In genomic region chr2:119161247-119161646, GRCm38 (mm10) we compare ENCODE assay signal across 12 mouse cellular contexts. TPM values are rescaled to one million over a fixed set of nuclear protein-coding genes. Genes with fewer than 3 reads are reported as not detected.
DNase-seq lines count a peak whose midpoint lies in the region; ATAC-seq and TF ChIP-seq lines count a peak whose summit lies in the region.
"Had no signal": no experiment of that assay in that cellular context is flagged by ENCODE, and none has a peak within 500 bp of the region (broad histone marks: within the 10 kb centered on the region; RNA-seq: fewer than 3 reads in every experiment).

No protein-coding gene starts in this region.

- 25% methylated on average over 2 of the region's 2 CpGs for WGBS in hindbrain, embryonic 12.5 days
- 33% methylated on average over 2 of the region's 2 CpGs for WGBS in hindbrain, embryonic 16.5 days
- WGBS in heart, embryonic 12.5 days: 20% methylated on average over 2 of the region's 2 CpGs
- 57% methylated on average over 2 of the region's 2 CpGs for WGBS in limb, embryonic 14.5 days
- WGBS in liver, embryonic 11.5 days: 49% methylated on average over 2 of the region's 2 CpGs

- peak overlapping the region; percentile 33; the same call in 1 of the 2 replicates for H3K9ac ChIP-seq in hindbrain, embryonic 12.5 days
- H3K9ac ChIP-seq in hindbrain, embryonic 16.5 days (ENCODE audit: low read depth, low read length): no peak overlapping the region
- peak overlapping the region; percentile 37; the same call in 1 of the 2 replicates for H3K9ac ChIP-seq in heart, embryonic 12.5 days
- 0 out of 2 replicates have a peak overlapping the region, but pooled peaks have one; percentile 12 for H3K9ac ChIP-seq in limb, embryonic 14.5 days (ENCODE audit: low read depth, low read length, severe bottlenecking)
- H3K9ac ChIP-seq in liver, embryonic 11.5 days (ENCODE audit: low read depth, low read length): no peak overlapping the region
- H3K9ac ChIP-seq: limb, embryonic 15.5 days had no signal

- no peak overlapping the region for H3K4me2 ChIP-seq in hindbrain, embryonic 12.5 days (replicated peaks)
- no peak overlapping the region for H3K4me2 ChIP-seq in hindbrain, embryonic 16.5 days (ENCODE audit: low read length)
- H3K4me2 ChIP-seq in heart, embryonic 12.5 days: 0 out of 2 replicates have a peak overlapping the region, but pooled peaks have one; percentile 10
- no peak overlapping the region for H3K4me2 ChIP-seq in limb, embryonic 14.5 days (replicated peaks; ENCODE audit: low read depth, low read length, severe bottlenecking)
- H3K4me2 ChIP-seq in liver, embryonic 11.5 days: no peak overlapping the region
- H3K4me2 ChIP-seq: limb, embryonic 15.5 days had no signal

- H3K4me1 ChIP-seq in hindbrain, embryonic 12.5 days: peaks cover 5% of the 10 kb centered on the region
- H3K4me1 ChIP-seq in hindbrain, embryonic 16.5 days (ENCODE audit: control insufficient read depth, insufficient read depth, low read depth, low read length): peaks cover 4% of the 10 kb centered on the region; the same call in 1 of the 2 replicates
- H3K4me1 ChIP-seq in heart, embryonic 12.5 days (replicated peaks): peaks cover 13% of the 10 kb centered on the region
- 0 out of 2 replicates have a peak, but pooled peaks cover 3% of the 10 kb centered on the region for H3K4me1 ChIP-seq in limb, embryonic 14.5 days (ENCODE audit: control insufficient read depth, insufficient read depth, low read length)
- H3K4me1 ChIP-seq in liver, embryonic 11.5 days (replicated peaks; ENCODE audit: control insufficient read depth, insufficient read depth, low read length): peaks cover 10% of the 10 kb centered on the region

- no peak for TF ChIP-seq POLR2A in limb, embryonic 14.5 days (IDR thresholded peaks at IDR 0.05; ENCODE audit: borderline replicate concordance, extremely low read depth, insufficient read depth, insufficient read length)

- ATAC-seq in hindbrain, embryonic 12.5 days (ENCODE audit: low FRiP score): no peak
- ATAC-seq in hindbrain, embryonic 16.5 days: no peak
- no peak for ATAC-seq in heart, embryonic 12.5 days (ENCODE audit: insufficient number of reproducible peaks, low FRiP score)
- ATAC-seq in limb, embryonic 14.5 days (ENCODE audit: low FRiP score, low read depth): no peak
- ATAC-seq in liver, embryonic 11.5 days (replicated peaks; ENCODE audit: low FRiP score): no peak
- ATAC-seq in granulocyte monocyte progenitor cell, adult 5-6 weeks (replicated peaks; ENCODE audit: poor library complexity, severe bottlenecking): no peak

- H3K27me3 ChIP-seq in hindbrain, embryonic 12.5 days: peaks cover 28% of the 10 kb centered on the region
- H3K27me3 ChIP-seq in hindbrain, embryonic 16.5 days (replicated peaks; ENCODE audit: control insufficient read depth, insufficient read depth, low read length): peaks cover 4% of the 10 kb centered on the region; the same call in 1 of the 2 replicates
- peaks cover 11% of the 10 kb centered on the region; the same call in 1 of the 2 replicates for H3K27me3 ChIP-seq in heart, embryonic 12.5 days (replicated peaks)
- H3K27me3 ChIP-seq in limb, embryonic 14.5 days (ENCODE audit: control insufficient read depth, insufficient read depth, low read length): no peaks in the 10 kb centered on the region
- H3K27me3 ChIP-seq in liver, embryonic 11.5 days (replicated peaks; ENCODE audit: control insufficient read depth, insufficient read depth, low read length): peaks cover 11% of the 10 kb centered on the region
- H3K27me3 ChIP-seq: limb, embryonic 15.5 days had no signal

- H3K9me3 ChIP-seq in hindbrain, embryonic 12.5 days (replicated peaks): no peaks in the 10 kb centered on the region
- no peaks in the 10 kb centered on the region for H3K9me3 ChIP-seq in hindbrain, embryonic 16.5 days (ENCODE audit: control insufficient read depth, low read length)
- no peaks in the 10 kb centered on the region for H3K9me3 ChIP-seq in heart, embryonic 12.5 days (replicated peaks)
- no peaks in the 10 kb centered on the region for H3K9me3 ChIP-seq in limb, embryonic 14.5 days (ENCODE audit: control insufficient read depth, low read length)
- H3K9me3 ChIP-seq in liver, embryonic 11.5 days (ENCODE audit: control insufficient read depth, low read length): peaks cover 3% of the 10 kb centered on the region; the same call in 1 of the 2 replicates
- H3K9me3 ChIP-seq: limb, embryonic 15.5 days had no signal

- no peak overlapping the region for H3K4me3 ChIP-seq in hindbrain, embryonic 12.5 days
- H3K4me3 ChIP-seq in hindbrain, embryonic 16.5 days (ENCODE audit: low read length): no peak overlapping the region
- H3K4me3 ChIP-seq in heart, embryonic 12.5 days: no peak overlapping the region
- no peak overlapping the region for H3K4me3 ChIP-seq in limb, embryonic 14.5 days (replicated peaks; ENCODE audit: low read length)
- H3K4me3 ChIP-seq in liver, embryonic 11.5 days (ENCODE audit: low read depth, low read length): no peak overlapping the region
- H3K4me3 ChIP-seq: limb, embryonic 15.5 days; megakaryocyte, embryonic 14.5 days had no signal

- DNase-seq in heart, postnatal 4 days: peak; percentile 51
- no peak for DNase-seq in limb, embryonic 14.5 days (ENCODE audit: low spot score)
- no peak for DNase-seq in liver, embryonic 11.5 days (ENCODE audit: low spot score)
- no peak for DNase-seq in cerebellum, postnatal 4 days (ENCODE audit: low spot score in 2 of 2)
- DNase-seq: cerebellum, postnatal 25 days had no signal

- peak overlapping the region; percentile 23; the same call in 1 of the 2 replicates for H3K27ac ChIP-seq in hindbrain, embryonic 12.5 days
- no peak overlapping the region for H3K27ac ChIP-seq in hindbrain, embryonic 16.5 days (ENCODE audit: low read depth, low read length)
- peak overlapping the region; percentile 57; the same call in 1 of the 2 replicates for H3K27ac ChIP-seq in heart, embryonic 12.5 days (ENCODE audit: poor library complexity, severe bottlenecking)
- no peak overlapping the region for H3K27ac ChIP-seq in limb, embryonic 14.5 days (replicated peaks; ENCODE audit: low read depth, low read length)
- H3K27ac ChIP-seq in liver, embryonic 11.5 days (ENCODE audit: low read depth, low read length): no peak overlapping the region
- H3K27ac ChIP-seq: limb, embryonic 15.5 days had no signal

- no peaks in the 10 kb centered on the region for H3K36me3 ChIP-seq in hindbrain, embryonic 12.5 days
- no peaks in the 10 kb centered on the region for H3K36me3 ChIP-seq in hindbrain, embryonic 16.5 days (ENCODE audit: control insufficient read depth, insufficient read depth, low read length)
- no peaks in the 10 kb centered on the region for H3K36me3 ChIP-seq in heart, embryonic 12.5 days
- H3K36me3 ChIP-seq in limb, embryonic 14.5 days (ENCODE audit: control insufficient read depth, insufficient read depth, low read length): no peaks in the 10 kb centered on the region
- H3K36me3 ChIP-seq in liver, embryonic 11.5 days (ENCODE audit: control insufficient read depth, insufficient read depth, low read length): no peaks in the 10 kb centered on the region
- H3K36me3 ChIP-seq: limb, embryonic 15.5 days had no signal

RNA-seq across cellular contexts. Expression of gene Rmdn3, which starts 4.4 kb away (rescaled TPM):
- polyA plus RNA-seq in hindbrain, embryonic 12.5 days (2016; fragmentation: Nextera tagmentation; extraction: Ambion mirVana): 45.5 and 45.9 TPM in 2 replicates
- 49.3 and 50.1 TPM in 2 replicates for polyA plus RNA-seq in hindbrain, embryonic 16.5 days (2015; fragmentation: Nextera tagmentation; extraction: Ambion mirVana)
- 29.2 and 31.0 TPM in 2 replicates for polyA plus RNA-seq in heart, embryonic 12.5 days (2016; fragmentation: Nextera tagmentation; extraction: Ambion mirVana)
- total RNA-seq in heart, postnatal 4 days (2021): 10 to 100 TPM; 16.2 to 18.9 TPM
- polyA plus RNA-seq in limb, embryonic 14.5 days (2012; rRNA removed): 25.4 and 27.4 TPM in 2 replicates
- 38.9 and 40.7 TPM in 2 replicates for polyA plus RNA-seq in limb, embryonic 14.5 days (2014; fragmentation: Nextera tagmentation; extraction: Ambion mirVana)
- 75.7 and 80.6 TPM in 2 replicates for polyA plus RNA-seq in liver, embryonic 11.5 days (2014; fragmentation: Nextera tagmentation; extraction: Ambion mirVana)
- total RNA-seq in granulocyte monocyte progenitor cell, adult 5-6 weeks (2014; fragmentation: Nextera tagmentation): 25.4 and 27.2 TPM in 2 replicates
- 31.6 and 34.3 TPM in 2 replicates for total RNA-seq in granulocyte monocyte progenitor cell, adult 5-6 weeks (2017)

RNA-seq across cellular contexts. Expression of gene Gchfr, which starts 6.3 kb away (rescaled TPM):
- 8.3 and 11.7 TPM in 2 replicates for polyA plus RNA-seq in hindbrain, embryonic 12.5 days (2016; fragmentation: Nextera tagmentation; extraction: Ambion mirVana)
- 10.9 and 16.2 TPM in 2 replicates for polyA plus RNA-seq in hindbrain, embryonic 16.5 days (2015; fragmentation: Nextera tagmentation; extraction: Ambion mirVana)
- 4.5 and 5.0 TPM in 2 replicates for polyA plus RNA-seq in heart, embryonic 12.5 days (2016; fragmentation: Nextera tagmentation; extraction: Ambion mirVana)
- 1 to 10 TPM; 2.2 to 2.3 TPM for total RNA-seq in heart, postnatal 4 days (2021)
- polyA plus RNA-seq in limb, embryonic 14.5 days (2012; rRNA removed): 5.6 and 6.2 TPM in 2 replicates
- 14.8 and 20.9 TPM in 2 replicates for polyA plus RNA-seq in limb, embryonic 14.5 days (2014; fragmentation: Nextera tagmentation; extraction: Ambion mirVana)
- 33.6 and 36.4 TPM in 2 replicates for polyA plus RNA-seq in liver, embryonic 11.5 days (2014; fragmentation: Nextera tagmentation; extraction: Ambion mirVana)
- total RNA-seq in granulocyte monocyte progenitor cell, adult 5-6 weeks (2014; fragmentation: Nextera tagmentation): 1.3 TPM in 1 of 2 replicates, not detected in the other
- total RNA-seq in granulocyte monocyte progenitor cell, adult 5-6 weeks (2017): 1.2 TPM in 1 of 2 replicates, not detected in the other

RNA-seq across cellular contexts. Expression of gene Gm14137, which starts 13.1 kb away (rescaled TPM):
- polyA plus RNA-seq in hindbrain, embryonic 12.5 days (2016; fragmentation: Nextera tagmentation; extraction: Ambion mirVana): 0.96 and 1.1 TPM in 2 replicates
- 0.86 TPM in 2 replicates for polyA plus RNA-seq in hindbrain, embryonic 16.5 days (2015; fragmentation: Nextera tagmentation; extraction: Ambion mirVana)
- polyA plus RNA-seq in heart, embryonic 12.5 days (2016; fragmentation: Nextera tagmentation; extraction: Ambion mirVana): 0.34 and 0.46 TPM in 2 replicates
- total RNA-seq in heart, postnatal 4 days (2021): not detected
- 0.05 and 0.15 TPM in 2 replicates for polyA plus RNA-seq in limb, embryonic 14.5 days (2012; rRNA removed)
- 0.57 and 0.69 TPM in 2 replicates for polyA plus RNA-seq in limb, embryonic 14.5 days (2014; fragmentation: Nextera tagmentation; extraction: Ambion mirVana)
- polyA plus RNA-seq in liver, embryonic 11.5 days (2014; fragmentation: Nextera tagmentation; extraction: Ambion mirVana): 0.23 and 0.25 TPM in 2 replicates
- not detected in 2 replicates for total RNA-seq in granulocyte monocyte progenitor cell, adult 5-6 weeks (2014; fragmentation: Nextera tagmentation)
- not detected in 2 replicates for total RNA-seq in granulocyte monocyte progenitor cell, adult 5-6 weeks (2017)
- total RNA-seq: layer of hippocampus, adult 8-10 months had no signal

RNA-seq across cellular contexts. Expression of gene Zfyve19, which starts 47.2 kb away (rescaled TPM):
- 46.9 and 53.3 TPM in 2 replicates for polyA plus RNA-seq in hindbrain, embryonic 12.5 days (2016; fragmentation: Nextera tagmentation; extraction: Ambion mirVana)
- 70.4 and 75.7 TPM in 2 replicates for polyA plus RNA-seq in hindbrain, embryonic 16.5 days (2015; fragmentation: Nextera tagmentation; extraction: Ambion mirVana)
- 31.6 and 36.5 TPM in 2 replicates for polyA plus RNA-seq in heart, embryonic 12.5 days (2016; fragmentation: Nextera tagmentation; extraction: Ambion mirVana)
- 10 to 100 TPM; 18.8 to 22.3 TPM for total RNA-seq in heart, postnatal 4 days (2021)
- polyA plus RNA-seq in limb, embryonic 14.5 days (2012; rRNA removed): 88.0 and 97.9 TPM in 2 replicates
- polyA plus RNA-seq in limb, embryonic 14.5 days (2014; fragmentation: Nextera tagmentation; extraction: Ambion mirVana): 46.3 and 52.1 TPM in 2 replicates
- 47.2 and 48.5 TPM in 2 replicates for polyA plus RNA-seq in liver, embryonic 11.5 days (2014; fragmentation: Nextera tagmentation; extraction: Ambion mirVana)
- 49.0 and 76.4 TPM in 2 replicates for total RNA-seq in granulocyte monocyte progenitor cell, adult 5-6 weeks (2014; fragmentation: Nextera tagmentation)
- 66.1 and 83.0 TPM in 2 replicates for total RNA-seq in granulocyte monocyte progenitor cell, adult 5-6 weeks (2017)

RNA-seq across cellular contexts. Expression of gene Dnajc17, which starts 47.3 kb away (rescaled TPM):
- polyA plus RNA-seq in hindbrain, embryonic 12.5 days (2016; fragmentation: Nextera tagmentation; extraction: Ambion mirVana): 22.6 and 23.3 TPM in 2 replicates
- 23.3 and 23.6 TPM in 2 replicates for polyA plus RNA-seq in hindbrain, embryonic 16.5 days (2015; fragmentation: Nextera tagmentation; extraction: Ambion mirVana)
- 12.0 and 12.6 TPM in 2 replicates for polyA plus RNA-seq in heart, embryonic 12.5 days (2016; fragmentation: Nextera tagmentation; extraction: Ambion mirVana)
- total RNA-seq in heart, postnatal 4 days (2021): 10 to 100 TPM; 12.1 to 13.2 TPM
- polyA plus RNA-seq in limb, embryonic 14.5 days (2012; rRNA removed): 18.1 and 33.1 TPM in 2 replicates
- polyA plus RNA-seq in limb, embryonic 14.5 days (2014; fragmentation: Nextera tagmentation; extraction: Ambion mirVana): 18.0 and 20.5 TPM in 2 replicates
- polyA plus RNA-seq in liver, embryonic 11.5 days (2014; fragmentation: Nextera tagmentation; extraction: Ambion mirVana): 16.9 and 18.1 TPM in 2 replicates
- 18.6 and 22.0 TPM in 2 replicates for total RNA-seq in granulocyte monocyte progenitor cell, adult 5-6 weeks (2014; fragmentation: Nextera tagmentation)
- total RNA-seq in granulocyte monocyte progenitor cell, adult 5-6 weeks (2017): 57.1 and 60.6 TPM in 2 replicates

Comparison
In these comparisons a context has a peak if more than half of its experiments do, and no peak if none do; other contexts are left out.
1. H3K27ac ChIP-seq: peak in hindbrain, embryonic 12.5 days (single experiment) and heart, embryonic 12.5 days (single experiment); none in hindbrain, embryonic 16.5 days (single experiment), limb, embryonic 14.5 days (single experiment) and liver, embryonic 11.5 days (single experiment).
2. H3K9ac ChIP-seq: peak in hindbrain, embryonic 12.5 days (single experiment), heart, embryonic 12.5 days (single experiment) and limb, embryonic 14.5 days (single experiment); none in hindbrain, embryonic 16.5 days (single experiment) and liver, embryonic 11.5 days (single experiment).